Mouse (Mus musculus): Measurements from ENCODE around the gene Pnkp. TPM values are rescaled to one million over a fixed set of nuclear protein-coding genes. Genes with fewer than 3 reads are reported as not detected.

Pnkp gene
- polyA plus RNA-seq (2016; fragmentation: Nextera tagmentation; extraction: Ambion mirVana) = 38.1 and 38.4 TPM in 2 replicates

- H3K4me1 ChIP-seq = peaks cover 78% of the 10 kb centered on the region
- WGBS = under 1% methylated on average over 32 of the region's 32 CpGs
These were observed at the start of gene Pnkp for GRCm38 (mm10) chr7:44857042-44857552. Pnkp (plus strand) TSS chr7:44857139.

GRCm38 (mm10) chr7:44808927-44809326 is 48.0 kb upstream of the Pnkp start:
- H3K4me1 ChIP-seq = no peaks in the 10 kb centered on the region
- no peak overlapping the region for H3K27ac ChIP-seq (replicated peaks)
- DNase-seq (ENCODE audit: low spot score) = no peak
- peaks cover 33% of the 10 kb centered on the region for H3K36me3 ChIP-seq
- no peaks in the 10 kb centered on the region for H3K9me3 ChIP-seq (replicated peaks)
- no peak overlapping the region for H3K4me3 ChIP-seq
- 84% methylated on average over 2 of the region's 2 CpGs for whole genome bisulfite sequencing
- H3K27me3 ChIP-seq (ENCODE audit: low read depth, poor library complexity, severe bottlenecking) = no peaks in the 10 kb centered on the region

More at GRCm38 (mm10) chr7:44857042-44857552, at the start of gene Pnkp:
- peaks cover 38% of the 10 kb centered on the region for H3K36me3 ChIP-seq
- no peaks in the 10 kb centered on the region for H3K9me3 ChIP-seq (replicated peaks)
- peak within 1 kb of the TSS; percentile 91 for H3K4me3 ChIP-seq
- DNase-seq (ENCODE audit: low spot score) = peak; percentile 90
- H3K27me3 ChIP-seq (ENCODE audit: low read depth, poor library complexity, severe bottlenecking) = no peaks in the 10 kb centered on the region
- H3K27ac ChIP-seq (replicated peaks) = peak within 1 kb of the TSS; percentile 94

DNA sequence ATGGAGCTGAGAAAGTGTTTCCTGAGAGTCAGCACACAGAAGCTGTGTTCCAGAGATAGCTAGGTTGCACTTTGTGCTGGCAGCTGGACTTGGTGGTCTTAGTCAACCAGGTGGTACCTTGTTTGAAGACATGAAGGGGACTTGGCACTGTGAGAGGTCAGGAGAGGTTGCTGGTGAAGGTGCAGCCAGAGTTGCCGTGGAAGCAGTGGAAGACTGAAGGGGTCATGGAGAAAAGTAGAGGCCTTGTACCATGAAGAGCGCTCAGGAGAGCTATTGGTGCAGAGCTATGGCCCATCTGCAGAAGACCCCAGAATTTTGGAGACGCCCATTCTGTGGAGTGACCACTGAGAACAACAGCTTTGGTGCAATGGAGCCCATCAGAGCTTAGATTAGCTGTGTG is 47.5 kb upstream of the Pnkp start:
- H3K4me3 ChIP-seq = no peak overlapping the region
- no peaks in the 10 kb centered on the region for H3K27me3 ChIP-seq (ENCODE audit: low read depth, poor library complexity, severe bottlenecking)
- 90% methylated on average over 3 of the region's 3 CpGs for WGBS
- H3K9me3 ChIP-seq (replicated peaks) = no peaks in the 10 kb centered on the region
- H3K27ac ChIP-seq (replicated peaks) = no peak overlapping the region
- H3K36me3 ChIP-seq = peaks cover 38% of the 10 kb centered on the region
- no peak for DNase-seq (ENCODE audit: low spot score)
- H3K4me1 ChIP-seq = peaks cover 3% of the 10 kb centered on the region; the same call in 1 of the 2 replicates

DNA sequence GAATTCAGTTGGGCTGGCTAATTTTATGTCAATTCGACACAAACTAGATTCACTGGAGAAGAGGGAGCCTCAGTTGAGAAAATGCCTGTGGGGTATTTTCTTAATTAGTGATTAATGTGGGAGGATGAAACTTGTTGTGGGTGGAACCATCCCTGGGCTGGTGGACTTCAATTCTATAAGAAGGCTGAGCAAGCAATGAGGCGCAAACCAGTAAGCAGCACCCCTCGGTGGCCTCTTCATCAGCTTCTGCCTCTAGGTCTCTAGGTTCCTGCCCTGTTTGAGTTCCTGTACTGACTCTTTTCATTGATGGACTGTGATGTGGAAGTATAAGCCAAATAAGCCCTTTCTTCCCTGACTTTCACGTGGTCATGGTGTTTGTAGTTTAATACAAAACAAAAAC is 46.6 kb upstream of the Pnkp start:
- Histone ChIP-seq H3K27ac (replicated peaks) (no peak overlapping the region), H3K9me3 (replicated peaks) (no peaks in the 10 kb centered on the region), H3K36me3 (peaks cover 39% of the 10 kb centered on the region), H3K27me3 (ENCODE audit: low read depth, poor library complexity, severe bottlenecking) (no peaks in the 10 kb centered on the region), H3K4me3 (no peak overlapping the region), H3K4me1 (peaks cover 12% of the 10 kb centered on the region)
- WGBS = 86% methylated on average over 4 of the region's 4 CpGs
- no peak for DNase-seq (ENCODE audit: low spot score)

DNA sequence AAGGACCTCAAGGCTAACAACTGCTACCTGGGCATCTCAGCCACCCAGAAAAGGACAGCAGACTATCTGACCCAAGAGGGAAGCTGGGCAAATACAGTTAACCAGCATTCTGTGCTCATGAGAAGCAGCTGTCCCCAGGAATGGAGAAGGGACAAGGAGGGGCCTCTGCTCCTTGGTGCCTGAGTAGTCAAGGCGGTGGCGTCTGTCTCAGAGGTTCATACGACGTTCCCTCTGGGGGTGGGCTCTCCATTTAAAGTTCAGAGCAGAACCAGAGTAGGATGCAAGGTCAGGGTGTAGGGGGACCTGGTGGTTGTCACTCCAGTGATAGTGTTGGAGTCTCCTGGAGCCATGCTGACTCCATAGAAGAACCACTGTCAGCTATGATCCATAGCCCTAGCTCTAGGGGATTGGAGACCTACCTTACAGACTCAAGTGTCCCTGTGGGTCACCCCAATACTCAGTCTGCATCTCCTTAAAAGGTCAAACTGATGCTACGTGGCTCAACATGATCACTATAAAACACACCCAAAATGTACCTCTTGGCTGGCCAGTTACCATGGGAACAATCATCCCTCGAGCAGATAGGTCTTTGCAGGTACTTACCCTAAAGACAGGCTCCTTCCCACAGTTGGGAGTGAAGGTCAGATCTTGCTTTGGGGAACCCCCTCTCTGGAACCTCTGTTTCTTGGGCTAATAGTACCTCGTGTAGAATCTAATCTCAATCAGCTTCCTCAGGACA is 46.0 kb upstream of the Pnkp start:
- Histone ChIP-seq H3K27me3 (ENCODE audit: low read depth, poor library complexity, severe bottlenecking) (no peaks in the 10 kb centered on the region), H3K27ac (replicated peaks) (no peak overlapping the region), H3K4me1 (peaks cover 13% of the 10 kb centered on the region), H3K4me3 (no peak overlapping the region), H3K9me3 (replicated peaks) (no peaks in the 10 kb centered on the region), H3K36me3 (peaks cover 39% of the 10 kb centered on the region)
- DNase-seq (ENCODE audit: low spot score) = no peak
- 94% methylated on average over 7 of the region's 7 CpGs for WGBS

- Histone ChIP-seq H3K4me1 (peaks cover 20% of the 10 kb centered on the region), H3K27me3 (ENCODE audit: low read depth, poor library complexity, severe bottlenecking) (no peaks in the 10 kb centered on the region), H3K9me3 (replicated peaks) (no peaks in the 10 kb centered on the region), H3K4me3 (no peak overlapping the region), H3K27ac (replicated peaks) (no peak overlapping the region), H3K36me3 (peaks cover 39% of the 10 kb centered on the region)
- WGBS = 93% methylated on average over 20 of the region's 20 CpGs
- DNase-seq (ENCODE audit: low spot score) = no peak
These were observed 44.2 kb upstream of the Pnkp start for GRCm38 (mm10) chr7:44812651-44813325.

DNA sequence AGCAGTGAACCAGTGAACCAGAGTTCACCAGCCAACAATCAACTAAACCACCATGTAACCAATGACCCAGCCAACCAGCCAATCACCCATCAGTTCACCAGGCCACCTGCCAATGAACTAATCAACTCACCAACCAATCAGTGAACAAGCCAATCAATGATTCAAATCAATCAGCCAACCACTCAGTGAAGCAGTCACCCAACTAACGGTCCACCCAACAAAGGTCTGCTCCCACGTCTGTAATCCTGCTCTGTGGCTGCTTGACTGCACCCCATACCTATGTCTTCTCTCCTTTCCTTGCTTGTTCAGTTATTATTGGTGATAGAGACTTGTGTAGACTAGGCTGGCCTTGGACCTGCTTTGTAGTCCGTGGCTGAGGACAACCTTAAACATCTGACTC is 43.0 kb upstream of the Pnkp start:
- peaks cover 32% of the 10 kb centered on the region for H3K4me1 ChIP-seq
- H3K9me3 ChIP-seq (replicated peaks) = no peaks in the 10 kb centered on the region
- DNase-seq (ENCODE audit: low spot score) = no peak
- WGBS = 88% methylated on average over 3 of the region's 3 CpGs
- no peak overlapping the region for H3K4me3 ChIP-seq
- no peaks in the 10 kb centered on the region for H3K27me3 ChIP-seq (ENCODE audit: low read depth, poor library complexity, severe bottlenecking)
- H3K36me3 ChIP-seq = peaks cover 46% of the 10 kb centered on the region
- H3K27ac ChIP-seq (replicated peaks) = no peak overlapping the region

GRCm38 (mm10) chr7:44814423-44814822 is 42.5 kb upstream of the Pnkp start:
- Histone ChIP-seq H3K4me1 (peaks cover 37% of the 10 kb centered on the region), H3K9me3 (replicated peaks) (no peaks in the 10 kb centered on the region), H3K4me3 (peak overlapping the region; percentile 88), H3K27ac (replicated peaks) (peak overlapping the region; percentile 99), H3K27me3 (ENCODE audit: low read depth, poor library complexity, severe bottlenecking) (no peaks in the 10 kb centered on the region), H3K36me3 (peaks cover 50% of the 10 kb centered on the region)
- DNase-seq (ENCODE audit: low spot score) = no peak
- 87% methylated on average over 4 of the region's 4 CpGs for WGBS

DNA sequence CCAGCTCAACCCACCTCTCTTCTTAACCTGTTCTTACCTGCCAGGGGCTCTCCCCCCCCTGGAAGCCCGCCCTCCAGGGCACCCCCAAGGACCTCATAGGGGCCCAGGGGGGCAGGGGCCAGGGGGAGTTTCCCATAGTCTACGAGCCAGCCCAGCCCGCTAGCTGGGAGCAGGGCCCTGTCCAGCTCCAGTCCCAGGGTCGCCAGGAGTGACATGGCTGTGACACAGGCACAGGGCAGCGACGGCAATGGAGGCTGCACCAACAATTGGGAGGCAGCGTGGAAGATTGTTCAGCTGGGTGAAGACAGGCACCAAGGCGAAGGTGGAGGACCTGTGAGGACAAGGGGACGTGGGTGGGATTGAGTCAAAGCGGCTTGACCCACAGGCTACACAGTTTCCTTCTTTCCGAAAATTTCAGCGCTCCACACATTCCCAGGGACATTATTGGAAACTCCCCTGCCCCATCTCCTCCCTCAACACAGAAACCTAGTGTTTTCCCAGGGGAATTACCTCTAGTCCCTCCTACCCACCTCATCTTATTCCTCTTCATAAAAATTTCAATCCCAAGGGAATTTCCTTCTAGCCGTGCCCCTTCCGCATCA is 41.9 kb upstream of the Pnkp start:
- Histone ChIP-seq H3K27me3 (ENCODE audit: low read depth, poor library complexity, severe bottlenecking) (no peaks in the 10 kb centered on the region), H3K4me1 (peaks cover 43% of the 10 kb centered on the region), H3K36me3 (peaks cover 56% of the 10 kb centered on the region), H3K27ac (replicated peaks) (peak overlapping the region; percentile 99), H3K9me3 (replicated peaks) (no peaks in the 10 kb centered on the region), H3K4me3 (peak overlapping the region; percentile 88)
- WGBS = 35% methylated on average over 14 of the region's 14 CpGs
- DNase-seq (ENCODE audit: low spot score) = no peak

GRCm38 (mm10) chr7:44815721-44816469 is 41.0 kb upstream of the Pnkp start, which contains the start of the genes Nup62 and Il4i1:
Nup62 (plus strand) TSS chr7:44816088.
Il4i1 (plus strand) TSS chr7:44816387.
- H3K36me3 ChIP-seq = peaks cover 57% of the 10 kb centered on the region

DNA sequence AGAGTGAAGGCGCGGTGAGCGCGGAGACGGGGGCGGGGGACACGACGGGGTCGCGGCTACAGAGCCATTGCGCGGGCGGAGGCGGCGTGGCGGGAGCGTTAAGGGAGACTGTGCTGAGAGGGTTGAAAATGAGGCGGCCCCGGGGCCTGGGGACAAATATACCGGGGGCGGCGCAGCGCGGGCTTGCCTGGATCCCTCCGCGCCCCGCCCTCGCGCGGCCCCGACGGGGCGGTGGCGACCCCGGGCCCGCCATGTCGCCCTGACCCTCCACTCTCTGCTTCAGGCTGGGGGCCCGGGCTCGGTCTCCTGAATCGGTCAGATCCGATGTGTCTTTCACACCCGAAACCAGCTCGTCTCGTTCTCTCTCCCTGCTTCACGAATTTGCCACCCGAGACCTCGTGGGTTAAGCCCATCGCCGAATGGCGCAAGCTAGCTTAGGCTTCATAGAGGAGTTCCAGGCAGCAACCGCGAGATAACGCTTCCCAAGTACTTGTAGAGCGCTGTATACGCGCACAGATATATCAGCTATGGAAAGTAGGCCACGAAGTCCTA is 40.4 kb upstream of the Pnkp start, which contains the start of gene Atf5:
TSS of gene Atf5 (minus strand) at position 189 of the 552 bp plus-strand sequence.
- H3K27me3 ChIP-seq (ENCODE audit: low read depth, poor library complexity, severe bottlenecking) = no peaks in the 10 kb centered on the region
- peaks cover 56% of the 10 kb centered on the region for H3K4me1 ChIP-seq
- peaks cover 57% of the 10 kb centered on the region for H3K36me3 ChIP-seq
- H3K27ac ChIP-seq (replicated peaks) = peak within 1 kb of the TSS; percentile 99
- under 1% methylated on average over 56 of the region's 57 CpGs for WGBS
- no peaks in the 10 kb centered on the region for H3K9me3 ChIP-seq (replicated peaks)
- peak within 1 kb of the TSS; percentile 88 for H3K4me3 ChIP-seq
- DNase-seq (ENCODE audit: low spot score) = no peak

More at GRCm38 (mm10) chr7:44815721-44816469, 41.0 kb upstream of the Pnkp start, which contains the start of the genes Nup62 and Il4i1:
- H3K4me3 ChIP-seq = peak within 1 kb of the TSS; percentile 88
- H3K27me3 ChIP-seq (ENCODE audit: low read depth, poor library complexity, severe bottlenecking) = no peaks in the 10 kb centered on the region
- DNase-seq (ENCODE audit: low spot score) = peak; percentile 100
- H3K4me1 ChIP-seq = peaks cover 51% of the 10 kb centered on the region
- H3K27ac ChIP-seq (replicated peaks) = peak within 1 kb of the TSS; percentile 99
- WGBS = under 1% methylated on average over 62 of the region's 62 CpGs
- H3K9me3 ChIP-seq (replicated peaks) = no peaks in the 10 kb centered on the region

DNA sequence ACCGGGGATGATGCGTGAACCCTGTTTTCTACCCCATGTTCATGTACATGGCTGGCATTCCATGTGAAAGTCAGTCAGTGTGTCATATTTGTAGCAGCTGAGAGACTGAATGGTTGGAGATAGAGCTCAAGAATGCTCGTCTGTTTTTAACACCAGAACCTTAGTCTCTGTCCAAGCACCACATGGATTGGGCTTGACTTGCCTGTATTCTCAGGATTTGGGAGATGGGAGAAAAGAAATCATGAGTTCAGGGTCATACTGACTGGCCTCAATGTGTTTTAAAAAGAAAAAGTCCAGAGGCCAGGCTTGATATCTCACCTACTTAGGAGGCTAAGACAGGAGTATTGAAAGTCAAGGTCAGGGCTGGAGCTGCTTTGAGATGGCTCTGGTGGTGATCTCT is 39.5 kb upstream of the Pnkp start:
- no peaks in the 10 kb centered on the region for H3K27me3 ChIP-seq (ENCODE audit: low read depth, poor library complexity, severe bottlenecking)
- peak overlapping the region; percentile 88 for H3K4me3 ChIP-seq
- no peak for DNase-seq (ENCODE audit: low spot score)
- H3K9me3 ChIP-seq (replicated peaks) = no peaks in the 10 kb centered on the region
- H3K36me3 ChIP-seq = peaks cover 51% of the 10 kb centered on the region
- peak overlapping the region; percentile 99 for H3K27ac ChIP-seq (replicated peaks)
- WGBS = 44% methylated on average over 3 of the region's 3 CpGs
- H3K4me1 ChIP-seq = peaks cover 58% of the 10 kb centered on the region
